Mouse (Mus musculus): Measurements from ENCODE around the gene Grin3a. TPM values are rescaled to one million over a fixed set of nuclear protein-coding genes. Genes with fewer than 3 reads are reported as not detected.
A peak's percentile ranks its signal among the peaks of the same experiment; 100 is the strongest.
"Not testable (repeated sequence)": the region's sequence is repeated elsewhere in the genome, so short reads cannot be mapped to it uniquely, and the experiment has no call there.

Grin3a gene
- polyA plus RNA-seq, 2 experiments from 2014 or later, result 0.05 TPM; not detected in 1

- ATAC-seq, result no peak
These were observed 165.2 kb downstream of the Grin3a start for GRCm38 (mm10) chr4:49680171-49680875.

GRCm38 (mm10) chr4:49676790-49677189 lies 168.8 kb downstream of the Grin3a start:
- no peak for ATAC-seq

- no peak for ATAC-seq
These were observed 169.5 kb downstream of the Grin3a start for GRCm38 (mm10) chr4:49676071-49676470.

- ATAC-seq, result no peak
These were observed 180.7 kb downstream of the Grin3a start for GRCm38 (mm10) chr4:49664850-49665249.

- ATAC-seq, result no peak
These were observed 183.3 kb downstream of the Grin3a start for GRCm38 (mm10) chr4:49662231-49662630.

- no peak for ATAC-seq
These were observed 183.9 kb downstream of the Grin3a start for GRCm38 (mm10) chr4:49661664-49662063.

GRCm38 (mm10) chr4:49659421-49659820 lies 186.1 kb downstream of the Grin3a start:
- no peak for ATAC-seq

DNA sequence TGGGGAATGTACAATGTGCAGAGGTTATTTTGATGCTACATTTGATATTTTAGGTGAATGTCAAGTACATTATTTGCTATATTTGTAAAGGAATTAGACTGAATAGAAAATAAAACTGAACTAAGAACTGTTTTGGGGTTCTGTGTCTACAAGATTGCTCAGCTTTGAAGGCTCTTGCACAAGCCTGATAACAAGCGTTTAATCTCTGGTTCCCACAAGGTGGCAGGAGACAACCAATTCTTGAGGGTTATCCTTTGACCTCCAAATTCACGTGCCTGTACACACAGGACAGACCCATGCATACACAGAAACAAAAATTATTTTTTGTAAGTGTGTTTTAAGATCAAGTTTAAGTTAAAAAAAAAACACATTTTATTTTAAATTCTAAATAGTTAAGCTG lies 205.6 kb downstream of the Grin3a start:
- ATAC-seq, result no peak

DNA sequence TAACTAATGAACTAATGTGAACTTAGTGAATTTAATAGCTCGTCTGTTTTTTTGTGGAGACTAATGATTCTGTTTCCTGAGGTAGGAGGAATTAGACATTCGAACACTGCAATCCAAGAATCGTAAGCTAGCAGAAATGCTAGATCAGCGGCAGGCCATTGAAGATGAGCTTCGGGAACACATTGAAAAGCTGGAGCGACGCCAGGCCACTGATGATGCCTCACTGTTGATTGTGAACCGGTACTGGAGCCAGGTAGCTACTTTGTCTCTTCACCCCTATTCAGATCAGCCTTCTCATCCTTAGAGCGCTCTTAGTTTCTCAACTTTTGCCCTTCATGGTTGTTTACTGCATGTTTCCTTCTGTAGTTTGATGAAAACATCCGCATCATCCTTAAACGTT lies 207.7 kb downstream of the Grin3a start:
- ATAC-seq, result no peak

DNA sequence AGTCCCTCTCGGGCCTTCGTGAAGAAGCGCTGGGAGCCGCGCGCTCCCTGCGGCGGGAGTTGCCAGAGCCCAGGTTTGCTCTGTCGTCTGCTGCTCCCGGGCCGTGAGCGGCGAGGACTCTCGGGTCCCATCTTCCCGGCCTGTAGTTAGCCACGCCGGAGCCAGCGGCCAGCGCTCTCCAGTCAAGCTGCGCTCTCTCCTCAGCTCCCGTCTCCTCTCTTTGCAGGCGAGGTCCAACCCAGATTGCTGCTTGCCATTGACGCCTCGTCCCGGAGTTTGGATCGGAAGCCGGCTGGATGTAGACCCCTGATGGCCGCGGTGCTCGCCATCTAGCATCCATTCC lies 213.4 kb downstream of the Grin3a start:
- ATAC-seq, result peak; percentile 48

DNA sequence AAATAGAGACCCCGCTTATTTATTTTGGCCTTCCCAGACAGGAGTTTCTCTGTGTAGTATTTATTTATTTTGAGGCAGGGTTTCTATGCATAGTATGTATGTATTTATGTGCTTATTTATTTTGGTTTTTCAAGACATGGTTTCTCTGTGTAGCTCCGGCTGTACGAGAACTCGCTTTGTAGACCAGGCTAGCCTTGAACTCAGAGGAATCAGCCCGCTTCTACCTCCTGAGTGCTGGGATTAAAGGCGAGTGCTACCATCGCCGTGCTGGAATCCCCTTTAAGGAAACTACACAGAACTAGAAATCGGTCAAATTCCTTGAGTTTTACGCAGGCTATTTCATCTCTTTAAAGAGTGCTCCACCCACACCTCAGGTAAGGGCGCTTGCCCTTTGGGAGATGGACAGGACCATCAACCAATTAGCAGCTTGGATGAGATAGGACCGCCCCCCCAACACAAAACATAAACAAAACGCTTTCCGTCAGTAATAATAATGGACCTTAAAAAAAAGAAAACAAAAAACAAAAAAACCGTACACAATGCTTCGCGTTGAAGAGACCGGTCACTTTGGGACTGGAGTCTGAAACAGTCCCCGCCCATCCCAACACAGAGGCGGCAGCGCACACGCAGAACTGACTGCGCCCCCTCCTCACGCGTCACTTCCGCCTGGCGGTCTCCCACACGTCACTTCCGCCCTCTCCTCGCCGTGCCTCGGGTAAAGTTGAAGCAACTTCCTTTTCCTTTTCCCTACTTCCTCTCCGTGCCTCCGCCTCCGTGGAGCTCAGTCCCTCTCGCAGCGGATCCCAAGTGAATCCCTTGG lies 214.0 kb downstream of the Grin3a start, which contains the start of gene Rnf20:
Gene Rnf20, plus strand, starts transcription at position 688 of the 820 bp plus-strand sequence.
- peak; percentile 87 for ATAC-seq

- no peak for ATAC-seq
These were observed 216.6 kb downstream of the Grin3a start for GRCm38 (mm10) chr4:49628941-49629340.

- peak; percentile 28 for ATAC-seq
These were observed 218.6 kb downstream of the Grin3a start for GRCm38 (mm10) chr4:49626973-49627372.

GRCm38 (mm10) chr4:49624969-49625368 lies 220.6 kb downstream of the Grin3a start:
- ATAC-seq, result not testable (repeated sequence)

GRCm38 (mm10) chr4:49623916-49624315 lies 221.6 kb downstream of the Grin3a start:
- no peak for ATAC-seq

DNA sequence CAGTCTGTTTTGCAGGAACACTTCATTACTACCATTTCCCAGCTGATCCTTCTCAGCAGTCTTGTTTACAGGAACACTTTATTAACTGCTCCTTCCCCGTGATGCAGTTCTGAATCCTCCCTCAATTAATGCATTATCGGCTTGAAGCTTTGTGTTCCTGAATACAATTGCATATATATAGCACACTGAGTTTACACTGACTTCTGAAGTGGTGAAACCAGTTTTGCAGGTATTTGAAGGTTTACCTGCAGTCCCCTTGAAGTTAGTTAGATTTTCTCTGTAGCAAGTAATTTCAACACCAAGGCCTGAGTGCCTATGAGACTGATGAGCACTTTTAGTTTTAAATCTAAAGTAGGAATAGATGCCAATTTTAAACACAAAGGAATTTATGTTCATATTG lies 223.3 kb downstream of the Grin3a start:
- ATAC-seq, result no peak

GRCm38 (mm10) chr4:49619861-49620260 lies 225.7 kb downstream of the Grin3a start:
- ATAC-seq, result not testable (repeated sequence)

- no peak for ATAC-seq
These were observed 228.6 kb downstream of the Grin3a start for GRCm38 (mm10) chr4:49616924-49617323.

Other genes with a start within 250 kb of the Grin3a start
- not detected for gene Tmem246, start 247.9 kb downstream of the Grin3a start, polyA plus RNA-seq (2017; shearing (Covaris generic))
- gene Rnf20, start 213.7 kb downstream of the Grin3a start, polyA plus RNA-seq (2017; shearing (Covaris generic)), result 10 to 100 TPM; 52.4 to 62.4 TPM
- not detected for gene Ppp3r2, start 163.7 kb downstream of the Grin3a start, polyA plus RNA-seq (2017; shearing (Covaris generic))

All from CD4-positive, CD25-positive, alpha-beta regulatory T cell, adult 4 months (primary cell).